Mouse (Mus musculus): ENCODE measurements at regions not wholly inside any gene's neighbourhood (a gene's known extent, or its start where the extent isn't known, plus 50 kb on each side); places are given as distances from the start of the nearest gene placed in this dataset.

DNA sequence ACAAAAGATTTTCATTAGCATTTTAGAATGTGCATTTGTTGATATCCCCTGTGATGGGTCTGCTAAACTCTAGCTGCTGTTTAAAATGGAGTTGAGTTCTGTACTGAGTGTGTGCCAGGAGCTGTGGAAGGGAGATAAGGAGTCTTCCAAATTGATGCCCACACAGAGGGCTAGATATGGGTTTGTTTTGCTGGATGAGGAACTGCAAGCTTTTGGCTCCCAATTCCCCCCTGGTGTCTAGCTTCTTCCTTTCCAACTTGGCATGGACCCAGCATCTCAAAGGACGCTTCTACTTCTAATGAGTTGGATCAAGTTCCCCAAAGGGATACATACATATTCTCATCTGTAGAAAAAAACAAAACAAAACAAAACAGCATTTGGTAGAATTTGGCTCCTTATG is 577.0 kb upstream of the Large1 start:
- Histone ChIP-seq H3K27ac (ENCODE audit: low read length) (no peak overlapping the region), H3K9ac (ENCODE audit: low read depth, low read length) (no peak overlapping the region), H3K4me3 (ENCODE audit: low read length) (no peak overlapping the region), H3K4me2 (ENCODE audit: low read depth, low read length) (no peak overlapping the region), H3K9me3 (ENCODE audit: control insufficient read depth, low read length) (no peaks in the 10 kb centered on the region), H3K36me3 (ENCODE audit: control insufficient read depth, insufficient read depth, low read length) (no peaks in the 10 kb centered on the region), H3K4me1 (ENCODE audit: control insufficient read depth, insufficient read depth, low read length) (no peaks in the 10 kb centered on the region), H3K27me3 (replicated peaks; ENCODE audit: control insufficient read depth, insufficient read depth, low read length) (no peaks in the 10 kb centered on the region)
- ATAC-seq, result no peak
- whole genome bisulfite sequencing, result 84% methylated on average over 1 of the region's 1 CpGs

DNA sequence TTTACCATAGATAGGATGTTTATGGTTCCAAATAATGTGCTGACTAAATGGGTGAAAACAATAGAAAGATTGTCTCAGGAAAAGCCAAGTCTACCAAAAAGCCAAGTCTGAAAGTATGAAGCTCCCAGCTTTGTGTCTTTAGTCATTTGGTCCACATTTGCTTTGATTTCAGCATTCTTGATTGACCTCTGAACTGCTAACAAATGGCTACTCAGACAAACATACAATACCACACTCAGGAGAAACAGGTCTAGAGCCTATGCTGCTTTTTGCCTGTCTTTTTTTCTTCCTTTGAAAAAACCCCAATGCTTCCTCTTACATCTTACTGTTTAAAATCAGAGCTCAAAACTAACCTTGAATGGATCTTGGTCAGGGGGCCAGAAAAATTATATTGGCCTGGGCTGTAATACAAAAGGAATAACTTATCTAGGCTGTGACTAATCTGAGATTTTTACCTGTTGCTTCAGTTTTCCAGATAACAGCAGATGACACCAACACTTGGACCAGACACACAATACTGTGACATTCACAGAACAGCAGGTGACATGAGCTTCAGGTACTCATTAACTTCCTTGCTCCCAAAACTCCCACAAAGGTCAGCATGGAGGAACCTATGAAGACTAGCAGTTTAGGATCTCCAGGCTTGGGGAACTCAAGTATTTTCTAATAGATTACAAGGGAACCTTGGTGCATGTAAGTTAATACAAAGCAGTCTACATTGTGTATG is 572.3 kb upstream of the Large1 start:
- no peak overlapping the region for H3K4me2 ChIP-seq (ENCODE audit: low read depth, low read length)
- H3K9ac ChIP-seq (ENCODE audit: low read depth, low read length), result no peak overlapping the region
- ATAC-seq, result no peak

DNA sequence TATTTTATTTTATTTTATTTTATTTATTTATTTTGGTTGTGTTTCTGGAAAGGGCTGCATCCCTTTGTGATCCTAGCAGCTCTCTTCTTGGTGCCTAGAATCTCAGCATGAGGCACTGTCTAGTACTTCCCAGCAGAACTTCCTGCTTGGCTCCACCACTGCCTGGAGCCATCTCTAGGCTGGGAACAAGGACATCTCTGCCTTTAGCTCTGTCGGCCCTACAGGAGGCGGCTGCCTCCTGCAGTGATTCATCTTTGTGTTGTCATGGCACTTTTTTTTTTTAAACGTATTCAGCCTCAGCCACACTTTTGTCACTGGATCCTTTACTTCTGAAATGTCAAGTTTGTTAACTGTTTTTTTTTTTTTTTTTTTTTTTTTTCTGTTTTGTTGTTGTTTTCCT is 569.8 kb upstream of the Large1 start:
- 29% methylated on average over 3 of the region's 3 CpGs for WGBS
- ATAC-seq, result no peak
- H3K27me3 ChIP-seq (replicated peaks; ENCODE audit: control insufficient read depth, insufficient read depth, low read length), result no peaks in the 10 kb centered on the region

More for the DNA sequence above, 572.3 kb upstream of the Large1 start:
- no peaks in the 10 kb centered on the region for H3K27me3 ChIP-seq (replicated peaks; ENCODE audit: control insufficient read depth, insufficient read depth, low read length)
- no peaks in the 10 kb centered on the region for H3K9me3 ChIP-seq (ENCODE audit: control insufficient read depth, low read length)
- no peaks in the 10 kb centered on the region for H3K36me3 ChIP-seq (ENCODE audit: control insufficient read depth, insufficient read depth, low read length)
- no peaks in the 10 kb centered on the region for H3K4me1 ChIP-seq (ENCODE audit: control insufficient read depth, insufficient read depth, low read length)
- H3K27ac ChIP-seq (ENCODE audit: low read length), result no peak overlapping the region
- no peak overlapping the region for H3K4me3 ChIP-seq (ENCODE audit: low read length)

DNA sequence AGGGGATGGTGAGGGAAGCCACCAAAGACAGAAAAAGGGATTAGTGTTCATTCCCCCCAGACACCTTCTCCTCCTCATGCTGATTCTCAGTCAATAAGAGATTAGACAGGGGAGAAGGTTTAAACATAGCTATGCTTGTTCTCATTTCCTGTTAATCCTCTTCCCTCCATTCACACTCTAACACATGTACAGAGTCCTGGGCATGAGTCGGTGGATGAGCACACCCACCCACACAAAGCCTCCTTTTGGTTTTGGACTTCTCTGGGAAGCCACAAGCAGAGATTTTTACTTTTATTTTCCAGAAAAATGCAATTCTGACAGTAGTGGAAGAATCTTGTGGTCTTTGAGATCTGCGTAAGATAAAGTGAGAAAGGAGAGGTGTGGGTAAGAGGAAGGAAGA is 567.8 kb upstream of the Large1 start:
- H3K9ac ChIP-seq (ENCODE audit: low read depth, low read length), result no peak overlapping the region
- ATAC-seq, result no peak
- no peaks in the 10 kb centered on the region for H3K36me3 ChIP-seq (ENCODE audit: control insufficient read depth, insufficient read depth, low read length)
- H3K4me3 ChIP-seq (ENCODE audit: low read length), result no peak overlapping the region
- no peak overlapping the region for H3K27ac ChIP-seq (ENCODE audit: low read length)
- H3K4me1 ChIP-seq (ENCODE audit: control insufficient read depth, insufficient read depth, low read length), result no peaks in the 10 kb centered on the region
- no peaks in the 10 kb centered on the region for H3K27me3 ChIP-seq (replicated peaks; ENCODE audit: control insufficient read depth, insufficient read depth, low read length)
- H3K9me3 ChIP-seq (ENCODE audit: control insufficient read depth, low read length), result no peaks in the 10 kb centered on the region
- WGBS, result 78% methylated on average over 2 of the region's 2 CpGs
- no peak overlapping the region for H3K4me2 ChIP-seq (ENCODE audit: low read depth, low read length)

More for the DNA sequence above, 569.8 kb upstream of the Large1 start:
- H3K9me3 ChIP-seq (ENCODE audit: control insufficient read depth, low read length), result no peaks in the 10 kb centered on the region
- H3K36me3 ChIP-seq (ENCODE audit: control insufficient read depth, insufficient read depth, low read length), result no peaks in the 10 kb centered on the region
- H3K4me3 ChIP-seq (ENCODE audit: low read length), result no peak overlapping the region
- no peak overlapping the region for H3K4me2 ChIP-seq (ENCODE audit: low read depth, low read length)
- H3K4me1 ChIP-seq (ENCODE audit: control insufficient read depth, insufficient read depth, low read length), result no peaks in the 10 kb centered on the region
- H3K27ac ChIP-seq (ENCODE audit: low read length), result no peak overlapping the region
- no peak overlapping the region for H3K9ac ChIP-seq (ENCODE audit: low read depth, low read length)

DNA sequence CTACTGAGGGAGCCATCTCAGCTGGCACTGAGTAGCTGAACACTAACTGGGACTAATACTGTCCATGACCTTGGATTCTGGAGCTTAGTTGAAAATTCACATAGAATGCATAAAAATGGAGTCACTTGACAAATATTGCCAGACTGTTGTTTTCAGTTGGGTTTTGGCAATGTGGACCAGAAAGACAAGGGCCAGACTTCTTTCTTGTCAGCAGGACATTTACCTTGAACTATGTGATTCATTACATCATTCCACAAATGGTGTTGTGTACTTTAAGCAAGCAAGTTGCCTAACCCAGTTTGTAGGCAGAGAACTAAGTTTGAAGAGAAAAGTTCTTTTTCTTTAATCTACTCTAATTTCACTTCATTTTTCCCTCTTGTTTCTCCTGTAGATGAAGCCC is 567.2 kb upstream of the Large1 start:
- no peaks in the 10 kb centered on the region for H3K36me3 ChIP-seq (ENCODE audit: control insufficient read depth, insufficient read depth, low read length)
- no peak for ATAC-seq
- H3K27ac ChIP-seq (ENCODE audit: low read length), result no peak overlapping the region
- H3K9ac ChIP-seq (ENCODE audit: low read depth, low read length), result no peak overlapping the region
- no peaks in the 10 kb centered on the region for H3K27me3 ChIP-seq (replicated peaks; ENCODE audit: control insufficient read depth, insufficient read depth, low read length)
- H3K4me3 ChIP-seq (ENCODE audit: low read length), result no peak overlapping the region
- H3K9me3 ChIP-seq (ENCODE audit: control insufficient read depth, low read length), result no peaks in the 10 kb centered on the region
- no peaks in the 10 kb centered on the region for H3K4me1 ChIP-seq (ENCODE audit: control insufficient read depth, insufficient read depth, low read length)
- H3K4me2 ChIP-seq (ENCODE audit: low read depth, low read length), result no peak overlapping the region

DNA sequence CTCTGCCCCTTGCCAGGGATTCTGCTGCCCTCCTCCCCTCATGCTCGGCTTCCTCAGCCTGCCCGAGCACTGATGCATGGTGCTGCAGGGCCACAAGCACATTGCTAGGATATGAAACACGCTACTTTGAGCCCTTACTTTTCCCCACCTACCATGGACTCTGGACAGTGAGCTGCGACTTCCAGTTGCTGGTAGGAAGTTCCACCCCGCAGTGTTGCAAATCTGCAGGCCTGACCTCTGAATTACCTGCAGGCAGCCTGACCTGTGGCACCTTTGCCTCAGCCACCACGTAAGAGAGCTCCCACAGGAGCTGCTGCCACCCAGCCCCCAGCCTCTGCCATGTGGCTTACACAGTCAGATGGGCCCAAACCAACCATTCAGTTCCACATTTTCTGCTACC is 551.7 kb upstream of the Large1 start:
- ATAC-seq, result peak; percentile 18; the same call in 1 of the 2 replicates
- WGBS, result 76% methylated on average over 6 of the region's 6 CpGs
- H3K27ac ChIP-seq (ENCODE audit: low read length), result no peak overlapping the region
- H3K36me3 ChIP-seq (ENCODE audit: control insufficient read depth, insufficient read depth, low read length), result no peaks in the 10 kb centered on the region
- no peaks in the 10 kb centered on the region for H3K9me3 ChIP-seq (ENCODE audit: control insufficient read depth, low read length)
- H3K27me3 ChIP-seq (replicated peaks; ENCODE audit: control insufficient read depth, insufficient read depth, low read length), result no peaks in the 10 kb centered on the region
- H3K4me2 ChIP-seq (ENCODE audit: low read depth, low read length), result no peak overlapping the region
- no peak overlapping the region for H3K9ac ChIP-seq (ENCODE audit: low read depth, low read length)
- H3K4me1 ChIP-seq (ENCODE audit: control insufficient read depth, insufficient read depth, low read length), result no peaks in the 10 kb centered on the region
- no peak overlapping the region for H3K4me3 ChIP-seq (ENCODE audit: low read length)

DNA sequence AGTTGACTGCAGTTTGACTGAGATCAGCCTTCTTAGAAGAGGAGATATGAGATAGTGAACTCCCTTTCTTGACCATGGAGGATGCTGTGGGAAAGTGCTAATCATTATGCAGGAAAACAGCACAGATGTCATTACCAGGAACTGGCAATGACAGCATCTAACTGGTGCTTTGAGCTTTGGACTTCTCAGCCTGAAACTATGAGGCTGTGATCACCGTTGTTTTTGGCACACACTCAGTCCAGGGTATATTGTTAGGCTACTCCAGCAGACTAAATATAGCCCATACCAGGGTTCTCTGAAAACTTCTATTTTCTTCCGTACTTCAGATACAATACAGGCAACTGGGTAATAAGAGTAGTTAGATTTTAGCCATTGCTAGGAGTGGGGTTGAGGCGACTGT is 550.5 kb upstream of the Large1 start:
- Histone ChIP-seq H3K4me2 (ENCODE audit: low read depth, low read length) (no peak overlapping the region), H3K9ac (ENCODE audit: low read depth, low read length) (no peak overlapping the region), H3K27me3 (replicated peaks; ENCODE audit: control insufficient read depth, insufficient read depth, low read length) (no peaks in the 10 kb centered on the region), H3K27ac (ENCODE audit: low read length) (no peak overlapping the region), H3K9me3 (ENCODE audit: control insufficient read depth, low read length) (no peaks in the 10 kb centered on the region), H3K4me1 (ENCODE audit: control insufficient read depth, insufficient read depth, low read length) (no peaks in the 10 kb centered on the region), H3K4me3 (ENCODE audit: low read length) (no peak overlapping the region), H3K36me3 (ENCODE audit: control insufficient read depth, insufficient read depth, low read length) (no peaks in the 10 kb centered on the region)
- 82% methylated on average over 3 of the region's 3 CpGs for WGBS
- no peak for ATAC-seq

- ATAC-seq, result no peak
- Histone ChIP-seq H3K4me3 (ENCODE audit: low read length) (no peak overlapping the region), H3K4me2 (ENCODE audit: low read depth, low read length) (no peak overlapping the region), H3K27ac (ENCODE audit: low read length) (no peak overlapping the region), H3K27me3 (replicated peaks; ENCODE audit: control insufficient read depth, insufficient read depth, low read length) (no peaks in the 10 kb centered on the region), H3K9ac (ENCODE audit: low read depth, low read length) (no peak overlapping the region), H3K4me1 (ENCODE audit: control insufficient read depth, insufficient read depth, low read length) (no peaks in the 10 kb centered on the region), H3K36me3 (ENCODE audit: control insufficient read depth, insufficient read depth, low read length) (no peaks in the 10 kb centered on the region), H3K9me3 (ENCODE audit: control insufficient read depth, low read length) (no peaks in the 10 kb centered on the region)
- 93% methylated on average over 2 of the region's 2 CpGs for WGBS
These were observed 532.6 kb upstream of the Large1 start for GRCm38 (mm10) chr8:73885976-73886375.

GRCm38 (mm10) chr8:73881606-73882005 is 528.3 kb upstream of the Large1 start:
- 72% methylated on average over 1 of the region's 1 CpGs for WGBS
- no peaks in the 10 kb centered on the region for H3K36me3 ChIP-seq (ENCODE audit: control insufficient read depth, insufficient read depth, low read length)
- no peaks in the 10 kb centered on the region for H3K9me3 ChIP-seq (ENCODE audit: control insufficient read depth, low read length)
- no peak overlapping the region for H3K4me3 ChIP-seq (ENCODE audit: low read length)
- no peak overlapping the region for H3K4me2 ChIP-seq (ENCODE audit: low read depth, low read length)
- no peaks in the 10 kb centered on the region for H3K4me1 ChIP-seq (ENCODE audit: control insufficient read depth, insufficient read depth, low read length)
- no peaks in the 10 kb centered on the region for H3K27me3 ChIP-seq (replicated peaks; ENCODE audit: control insufficient read depth, insufficient read depth, low read length)
- no peak overlapping the region for H3K9ac ChIP-seq (ENCODE audit: low read depth, low read length)
- H3K27ac ChIP-seq (ENCODE audit: low read length), result no peak overlapping the region
- no peak for ATAC-seq
